Mouse (Mus musculus): ENCODE measurements around the gene Fam98a. TPM values are rescaled to one million over a fixed set of nuclear protein-coding genes. Genes with fewer than 3 reads are reported as not detected.

Fam98a gene
- total RNA-seq, 1 experiment: 29.1 TPM

- TF ChIP-seq ZC3H11A (IDR thresholded peaks at IDR 0.05; ENCODE audit: borderline replicate concordance, low read depth, low read length) (no peak), CHD2 (IDR thresholded peaks at IDR 0.05; ENCODE audit: low read depth, low read length) (no peak), HCFC1 (IDR thresholded peaks at IDR 0.05; ENCODE audit: borderline replicate concordance, insufficient read depth, low read length) (no peak), MAFK (IDR thresholded peaks at IDR 0.05; ENCODE audit: insufficient read depth, low read depth, low read length) (no peak), ZNF384 (IDR thresholded peaks at IDR 0.05; ENCODE audit: low read depth, low read length) (no peak)
- no peaks in the 10 kb centered on the region for H3K9me3 ChIP-seq (ENCODE audit: control insufficient read depth, insufficient read depth, low read depth, low read length)
- in situ Hi-C loops (cut with MboI; ENCODE audit: low sequenced_read_pairs in 2 of 2, unreplicated experiment in 2 of 2): no loop called here
- no peak overlapping the region for H3K4me3 ChIP-seq (ENCODE audit: insufficient read depth in 1 of 2, low read depth in 1 of 2, low read length in 2 of 2, poor library complexity in 1 of 2, severe bottlenecking in 1 of 2)
- no peak overlapping the region for H3K27ac ChIP-seq (ENCODE audit: insufficient read depth, low read depth, low read length, poor library complexity, severe bottlenecking)
- H3K36me3 ChIP-seq (ENCODE audit: control insufficient read depth, insufficient read depth, low read length, poor library complexity, severe bottlenecking): no peaks in the 10 kb centered on the region
- no peak overlapping the region for H3K9ac ChIP-seq (ENCODE audit: insufficient read depth, low read depth, low read length, poor library complexity, severe bottlenecking)
- H3K4me1 ChIP-seq (ENCODE audit: control insufficient read depth in 2 of 2, insufficient read depth in 2 of 2, low read length in 2 of 2, poor library complexity in 1 of 2): peaks cover 0 to 3% of the 10 kb centered on the region in 2 experiments; a peak in 2 of 4 replicates
- DNase-seq (ENCODE audit: low read depth, low spot score): no peak
Observed at GRCm38 (mm10) chr17:75529222-75529935, 22.4 kb downstream of the Fam98a start.

- Histone ChIP-seq H3K9ac (ENCODE audit: insufficient read depth, low read depth, low read length, poor library complexity, severe bottlenecking) (no peak overlapping the region), H3K36me3 (ENCODE audit: control insufficient read depth, insufficient read depth, low read length, poor library complexity, severe bottlenecking) (no peaks in the 10 kb centered on the region), H3K9me3 (ENCODE audit: control insufficient read depth, insufficient read depth, low read depth, low read length) (no peaks in the 10 kb centered on the region), H3K4me3 (ENCODE audit: insufficient read depth in 1 of 2, low read depth in 1 of 2, low read length in 2 of 2, poor library complexity in 1 of 2, severe bottlenecking in 1 of 2) (no peak overlapping the region), H3K4me1 (ENCODE audit: control insufficient read depth in 2 of 2, insufficient read depth in 2 of 2, low read length in 2 of 2, poor library complexity in 1 of 2) (peaks cover 5 to 16% of the 10 kb centered on the region in 2 experiments), H3K27ac (ENCODE audit: insufficient read depth, low read depth, low read length, poor library complexity, severe bottlenecking) (no peak overlapping the region)
- in situ Hi-C loops (cut with MboI; ENCODE audit: low sequenced_read_pairs in 2 of 2, unreplicated experiment in 2 of 2): no loop called here
- no peak for TF ChIP-seq ZC3H11A (IDR thresholded peaks at IDR 0.05; ENCODE audit: borderline replicate concordance, low read depth, low read length)
- no peak for TF ChIP-seq HCFC1 (IDR thresholded peaks at IDR 0.05; ENCODE audit: borderline replicate concordance, insufficient read depth, low read length)
- TF ChIP-seq CHD2 (IDR thresholded peaks at IDR 0.05; ENCODE audit: low read depth, low read length): no peak
- no peak for TF ChIP-seq ZNF384 (IDR thresholded peaks at IDR 0.05; ENCODE audit: low read depth, low read length)
- no peak for TF ChIP-seq MAFK (IDR thresholded peaks at IDR 0.05; ENCODE audit: insufficient read depth, low read depth, low read length)
- DNase-seq (ENCODE audit: low read depth, low spot score): no peak
Observed at GRCm38 (mm10) chr17:75526411-75526810, 25.3 kb downstream of the Fam98a start.

- H3K4me1 ChIP-seq (ENCODE audit: control insufficient read depth in 2 of 2, insufficient read depth in 2 of 2, low read length in 2 of 2, poor library complexity in 1 of 2): peaks cover 5 to 16% of the 10 kb centered on the region in 2 experiments
- no peaks in the 10 kb centered on the region for H3K36me3 ChIP-seq (ENCODE audit: control insufficient read depth, insufficient read depth, low read length, poor library complexity, severe bottlenecking)
- in situ Hi-C loops (cut with MboI; ENCODE audit: low sequenced_read_pairs in 2 of 2, unreplicated experiment in 2 of 2): no loop called here
- no peak for DNase-seq (ENCODE audit: low read depth, low spot score)
- no peaks in the 10 kb centered on the region for H3K9me3 ChIP-seq (ENCODE audit: control insufficient read depth, insufficient read depth, low read depth, low read length)
- no peak overlapping the region for H3K4me3 ChIP-seq (ENCODE audit: insufficient read depth in 1 of 2, low read depth in 1 of 2, low read length in 2 of 2, poor library complexity in 1 of 2, severe bottlenecking in 1 of 2)
- no peak overlapping the region for H3K9ac ChIP-seq (ENCODE audit: insufficient read depth, low read depth, low read length, poor library complexity, severe bottlenecking)
- no peak for TF ChIP-seq MAFK (IDR thresholded peaks at IDR 0.05; ENCODE audit: insufficient read depth, low read depth, low read length)
- TF ChIP-seq ZNF384 (IDR thresholded peaks at IDR 0.05; ENCODE audit: low read depth, low read length): no peak
- no peak for TF ChIP-seq ZC3H11A (IDR thresholded peaks at IDR 0.05; ENCODE audit: borderline replicate concordance, low read depth, low read length)
- H3K27ac ChIP-seq (ENCODE audit: insufficient read depth, low read depth, low read length, poor library complexity, severe bottlenecking): no peak overlapping the region
Observed at GRCm38 (mm10) chr17:75523812-75524211, 27.9 kb downstream of the Fam98a start.

DNA sequence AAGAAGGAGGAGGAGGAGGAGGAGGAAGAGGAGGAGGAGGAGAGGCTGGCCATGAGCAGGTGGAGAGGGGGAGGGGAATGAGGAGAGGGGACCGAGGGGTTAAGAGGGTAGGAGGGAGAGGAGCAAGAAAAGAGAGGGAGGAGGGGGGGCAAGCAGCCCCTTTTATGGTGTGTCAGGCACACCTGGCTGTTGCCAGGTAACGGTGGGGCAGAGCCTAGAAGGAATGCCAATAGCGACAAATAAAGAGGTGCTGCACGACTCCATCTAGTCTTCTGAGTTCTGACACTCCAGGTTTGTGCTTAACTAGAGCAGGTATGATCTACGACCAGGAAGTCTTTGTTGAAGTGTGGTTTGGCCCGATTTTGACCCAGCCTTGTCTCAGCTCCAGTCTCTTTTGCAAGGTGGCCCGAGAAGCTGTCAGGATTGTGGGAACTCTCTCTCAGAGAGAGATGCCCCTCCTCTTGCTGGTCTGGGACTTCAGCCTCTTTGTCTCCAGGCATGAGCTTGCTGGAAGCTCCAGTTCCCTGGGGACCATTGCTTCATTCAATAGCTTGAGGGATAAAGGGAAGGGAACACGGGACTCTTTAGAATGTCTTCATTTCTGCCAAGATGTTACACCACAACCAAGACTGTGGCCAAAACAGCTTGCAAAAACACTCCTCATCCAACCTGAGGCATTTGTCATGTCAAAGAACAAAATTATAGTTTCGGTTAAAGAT lies 29.2 kb downstream of the Fam98a start:
- Histone ChIP-seq H3K9me3 (ENCODE audit: control insufficient read depth, insufficient read depth, low read depth, low read length) (no peaks in the 10 kb centered on the region), H3K27ac (ENCODE audit: insufficient read depth, low read depth, low read length, poor library complexity, severe bottlenecking) (no peak overlapping the region), H3K36me3 (ENCODE audit: control insufficient read depth, insufficient read depth, low read length, poor library complexity, severe bottlenecking) (no peaks in the 10 kb centered on the region), H3K4me3 (ENCODE audit: insufficient read depth in 1 of 2, low read depth in 1 of 2, low read length in 2 of 2, poor library complexity in 1 of 2, severe bottlenecking in 1 of 2) (no peak overlapping the region), H3K9ac (ENCODE audit: insufficient read depth, low read depth, low read length, poor library complexity, severe bottlenecking) (no peak overlapping the region), H3K4me1 (ENCODE audit: control insufficient read depth in 2 of 2, insufficient read depth in 2 of 2, low read length in 2 of 2, poor library complexity in 1 of 2) (peaks cover 5 to 16% of the 10 kb centered on the region in 2 experiments)
- TF ChIP-seq ZC3H11A (IDR thresholded peaks at IDR 0.05; ENCODE audit: borderline replicate concordance, low read depth, low read length) (no peak), ZNF384 (IDR thresholded peaks at IDR 0.05; ENCODE audit: low read depth, low read length) (no peak), CHD2 (IDR thresholded peaks at IDR 0.05; ENCODE audit: low read depth, low read length) (no peak), MAFK (IDR thresholded peaks at IDR 0.05; ENCODE audit: insufficient read depth, low read depth, low read length) (no peak), HCFC1 (IDR thresholded peaks at IDR 0.05; ENCODE audit: borderline replicate concordance, insufficient read depth, low read length) (no peak)
- in situ Hi-C loops (cut with MboI; ENCODE audit: low sequenced_read_pairs in 2 of 2, unreplicated experiment in 2 of 2): no loop called here
- DNase-seq (ENCODE audit: low read depth, low spot score): no peak

Measured in ES-E14 (cell line).